Mouse (Mus musculus) embryonic facial prominence, embryonic 14.5 days (tissue): ENCODE measurements around the gene Gna12. TPM values are rescaled to one million over a fixed set of nuclear protein-coding genes. Genes with fewer than 3 reads are reported as not detected.

Experiments
- ATAC-seq: fragments of 200-750 bp; cut with Nextera tagmentation; 2 replicates; pipeline ENCODE4 v1.8.0; 2017; ENCODE audit warnings: low read depth, moderate number of reproducible peaks, moderate TSS enrichment
- DNase-seq: peaks from one replicate; pipeline ENCODE4 v3.0.0-alpha.2; 2015; ENCODE audit warnings: low spot score
- H3K27ac ChIP-seq: fragments of 300-500 bp; sonication (generic); replicated peaks from 2 replicates; pipeline ENCODE4 v1.5.1; 2014; ENCODE audit warnings: low read depth, mild to moderate bottlenecking, low read length, moderate library complexity
- H3K27me3 ChIP-seq: fragments of 300-500 bp; sonication (generic); replicated peaks from 2 replicates; pipeline ENCODE4 v1.6.1; 2014; ENCODE audit warnings: low read length; ENCODE audit not compliant: control insufficient read depth, insufficient read depth
- H3K36me3 ChIP-seq: fragments of 300-500 bp; sonication (generic); 2 replicates; pipeline ENCODE4 v1.6.1; 2014; ENCODE audit warnings: low read length, mixed read lengths; ENCODE audit not compliant: control insufficient read depth, insufficient read depth
- H3K4me1 ChIP-seq: fragments of 300-500 bp; sonication (generic); 2 replicates; pipeline ENCODE4 v1.6.1; 2014; ENCODE audit warnings: antibody characterized with exemption, low read length; ENCODE audit not compliant: control insufficient read depth, insufficient read depth
- H3K4me2 ChIP-seq: fragments of 300-500 bp; sonication (generic); 2 replicates; pipeline ENCODE4 v1.6.1; 2014; ENCODE audit warnings: low read depth, mild to moderate bottlenecking, low read length, moderate library complexity, mixed read lengths
- H3K4me3 ChIP-seq: fragments of 300-500 bp; sonication (generic); 2 replicates; pipeline ENCODE4 v1.5.1; 2014; ENCODE audit warnings: low read depth, mild to moderate bottlenecking, low read length
- H3K9ac ChIP-seq: fragments of 300-500 bp; sonication (generic); 2 replicates; pipeline ENCODE4 v1.6.1; 2014; ENCODE audit warnings: low read depth, mild to moderate bottlenecking, low read length, moderate library complexity, mixed read lengths
- H3K9me3 ChIP-seq: fragments of 300-500 bp; sonication (generic); 2 replicates; pipeline ENCODE4 v1.6.1; 2016; ENCODE audit warnings: low read length; ENCODE audit not compliant: control insufficient read depth
- WGBS: fragments of 180-500 bp; shearing (Covaris S2); extraction: QIAGEN DNeasy Blood & Tissue Kit; methylation state at CpG from one replicate; pipeline ENCODE4 v1.1.7; 2014; 5-methylcytosine and 5-hydroxymethylcytosine counted together
- polyA plus RNA-seq: library from polyadenylated mRNA; unstranded; fragments of >200 nt; fragmentation: Nextera tagmentation; extraction: Ambion mirVana; gene quantifications from 2 replicates; pipeline ENCODE4 v1.2.1, GENCODE M21; 2014

Gna12 gene
- polyA plus RNA-seq, 1 experiment from 2014 or later = 28.9 TPM

DNA sequence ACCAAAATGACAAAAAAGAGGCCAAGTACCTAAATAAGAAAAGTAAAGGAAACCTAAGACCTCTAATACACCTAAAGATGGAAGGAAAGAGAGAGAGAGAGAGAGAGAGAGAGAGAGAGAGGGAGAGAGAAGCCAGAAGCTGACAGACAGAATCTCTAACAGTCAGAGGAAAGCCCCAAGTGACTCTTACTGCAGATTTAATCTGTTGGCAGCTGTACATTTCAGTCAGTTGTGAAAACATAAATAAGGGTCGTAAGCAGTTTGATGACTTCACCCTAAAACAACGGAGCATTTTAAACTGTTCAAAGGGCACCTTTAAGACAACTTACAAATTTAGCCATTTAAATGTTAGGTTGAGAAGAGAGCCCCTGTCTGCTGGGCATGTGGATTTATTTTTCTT, 39.8 kb downstream of the Gna12 start:
- no peak overlapping the region for H3K4me2 ChIP-seq
- WGBS = 39% methylated on average over 2 of the region's 2 CpGs
- no peak for DNase-seq
- H3K9ac ChIP-seq = no peak overlapping the region
- H3K4me1 ChIP-seq = peaks cover 40% of the 10 kb centered on the region
- H3K9me3 ChIP-seq = no peaks in the 10 kb centered on the region
- H3K4me3 ChIP-seq = no peak overlapping the region
- ATAC-seq = no peak
- H3K27me3 ChIP-seq = no peaks in the 10 kb centered on the region
- peaks cover 5% of the 10 kb centered on the region; the same call in 1 of the 2 replicates for H3K36me3 ChIP-seq
- H3K27ac ChIP-seq = peak overlapping the region; percentile 78

GRCm38 (mm10) chr5:140789561-140789960, 40.7 kb downstream of the Gna12 start:
- Histone ChIP-seq H3K4me2 (no peak overlapping the region), H3K4me3 (no peak overlapping the region), H3K27me3 (no peaks in the 10 kb centered on the region), H3K36me3 (peaks cover 13% of the 10 kb centered on the region), H3K9me3 (no peaks in the 10 kb centered on the region), H3K4me1 (peaks cover 32% of the 10 kb centered on the region), H3K9ac (no peak overlapping the region), H3K27ac (peak overlapping the region; percentile 78; the same call in 1 of the 2 replicates)
- ATAC-seq (no peak), DNase-seq (no peak)

DNA sequence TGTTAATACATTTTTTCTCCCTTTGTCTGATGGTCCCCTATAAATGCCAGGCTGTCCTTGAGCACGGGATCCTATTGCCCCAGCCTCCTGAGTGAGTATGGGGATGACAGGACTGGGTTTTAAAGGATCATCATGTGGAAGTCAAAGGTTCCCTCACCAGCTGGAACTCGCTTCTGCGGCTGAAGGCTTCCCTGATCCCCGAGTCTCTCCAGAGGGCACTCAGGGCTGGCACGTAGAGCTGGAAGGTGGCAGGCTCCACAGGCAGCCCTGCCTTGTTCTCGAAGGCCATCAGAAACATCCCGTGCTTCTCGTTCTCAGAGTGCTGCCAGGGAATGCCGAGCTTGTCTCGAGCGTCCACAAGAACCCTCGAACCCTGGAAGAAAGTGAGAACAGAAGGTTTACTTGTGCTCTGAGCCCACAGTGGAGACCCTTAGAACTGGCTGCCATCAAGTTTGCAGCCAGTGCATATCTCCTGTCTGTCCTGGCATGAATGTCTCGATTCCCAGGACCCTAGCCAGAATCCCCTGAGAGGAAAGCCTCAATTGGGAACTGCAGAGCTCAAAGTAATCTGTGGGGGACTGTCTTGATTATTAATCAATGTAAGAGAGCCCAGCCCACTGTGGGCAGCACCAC, 44.9 kb downstream of the Gna12 start:
- no peak overlapping the region for H3K27ac ChIP-seq
- WGBS = 80% methylated on average over 13 of the region's 13 CpGs
- no peak overlapping the region for H3K4me2 ChIP-seq
- H3K4me1 ChIP-seq = peaks cover 10% of the 10 kb centered on the region
- H3K4me3 ChIP-seq = no peak overlapping the region
- no peak for DNase-seq
- no peaks in the 10 kb centered on the region for H3K27me3 ChIP-seq
- ATAC-seq = no peak
- H3K36me3 ChIP-seq = peaks cover 54% of the 10 kb centered on the region
- H3K9me3 ChIP-seq = no peaks in the 10 kb centered on the region
- H3K9ac ChIP-seq = no peak overlapping the region

DNA sequence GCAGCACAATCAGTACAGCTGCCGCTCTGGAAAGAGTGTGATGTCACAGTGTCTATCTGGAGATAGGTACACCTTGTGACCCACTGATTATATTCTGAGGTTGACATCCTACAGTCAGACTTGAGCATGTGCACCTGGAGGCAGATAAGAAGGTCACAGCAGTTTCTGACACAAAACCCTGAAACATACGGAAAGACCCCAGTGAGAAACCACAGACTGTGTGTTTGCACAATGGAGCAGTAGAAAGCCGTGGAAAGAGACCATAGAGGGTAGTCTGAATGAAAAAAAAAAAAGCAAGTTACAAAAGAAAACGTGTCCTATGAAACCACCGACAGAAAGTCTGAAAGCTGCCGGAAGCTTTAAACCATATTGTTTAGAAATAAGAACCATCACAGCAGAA, 45.9 kb downstream of the Gna12 start:
- Histone ChIP-seq H3K4me2 (no peak overlapping the region), H3K9me3 (no peaks in the 10 kb centered on the region), H3K4me1 (peaks cover 4% of the 10 kb centered on the region; the same call in 1 of the 2 replicates), H3K4me3 (no peak overlapping the region), H3K27ac (no peak overlapping the region), H3K27me3 (no peaks in the 10 kb centered on the region), H3K9ac (no peak overlapping the region), H3K36me3 (peaks cover 62% of the 10 kb centered on the region)
- 81% methylated on average over 6 of the region's 6 CpGs for WGBS
- ATAC-seq (no peak), DNase-seq (no peak)

DNA sequence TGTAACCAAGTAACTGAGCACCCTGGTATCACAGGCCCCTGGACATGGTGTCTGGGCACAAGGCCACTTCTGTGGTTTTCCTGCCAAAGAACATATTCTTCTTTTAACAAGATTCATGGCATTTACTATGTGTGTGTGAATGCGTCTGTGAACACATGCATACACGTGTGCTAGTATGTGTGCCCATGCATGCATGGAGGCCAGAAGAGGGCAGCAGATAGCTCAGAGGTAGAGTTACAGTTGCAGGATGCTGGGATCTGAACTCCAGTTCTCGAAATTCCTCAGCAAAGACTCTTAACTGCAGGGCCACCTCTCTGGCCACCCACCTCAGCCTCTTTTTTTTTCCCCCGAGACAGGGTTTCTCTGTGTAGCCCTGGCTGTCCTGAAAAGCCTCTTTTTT, 46.7 kb downstream of the Gna12 start:
- Histone ChIP-seq H3K4me1 (no peaks in the 10 kb centered on the region), H3K9me3 (no peaks in the 10 kb centered on the region), H3K36me3 (peaks cover 66% of the 10 kb centered on the region), H3K27ac (no peak overlapping the region), H3K27me3 (no peaks in the 10 kb centered on the region), H3K9ac (no peak overlapping the region), H3K4me2 (no peak overlapping the region), H3K4me3 (no peak overlapping the region)
- DNase-seq (no peak), ATAC-seq (no peak)
- WGBS = 92% methylated on average over 4 of the region's 4 CpGs

- Histone ChIP-seq H3K27me3 (no peaks in the 10 kb centered on the region), H3K36me3 (peaks cover 76% of the 10 kb centered on the region), H3K27ac (no peak overlapping the region), H3K4me1 (no peaks in the 10 kb centered on the region), H3K9me3 (no peaks in the 10 kb centered on the region), H3K4me2 (no peak overlapping the region), H3K4me3 (no peak overlapping the region), H3K9ac (no peak overlapping the region)
- DNase-seq (no peak), ATAC-seq (no peak)
- WGBS = 86% methylated on average over 8 of the region's 8 CpGs
Observed at GRCm38 (mm10) chr5:140781886-140782572, 48.2 kb downstream of the Gna12 start.

- H3K4me1 ChIP-seq = no peaks in the 10 kb centered on the region
- H3K27me3 ChIP-seq = no peaks in the 10 kb centered on the region
- peaks cover 76% of the 10 kb centered on the region for H3K36me3 ChIP-seq
- no peak overlapping the region for H3K9ac ChIP-seq
- no peak for DNase-seq
- 82% methylated on average over 5 of the region's 5 CpGs for WGBS
- no peak overlapping the region for H3K27ac ChIP-seq
- H3K4me3 ChIP-seq = no peak overlapping the region
- ATAC-seq = no peak
- no peak overlapping the region for H3K4me2 ChIP-seq
- H3K9me3 ChIP-seq = no peaks in the 10 kb centered on the region
Observed at GRCm38 (mm10) chr5:140781122-140781521, 49.1 kb downstream of the Gna12 start.

DNA sequence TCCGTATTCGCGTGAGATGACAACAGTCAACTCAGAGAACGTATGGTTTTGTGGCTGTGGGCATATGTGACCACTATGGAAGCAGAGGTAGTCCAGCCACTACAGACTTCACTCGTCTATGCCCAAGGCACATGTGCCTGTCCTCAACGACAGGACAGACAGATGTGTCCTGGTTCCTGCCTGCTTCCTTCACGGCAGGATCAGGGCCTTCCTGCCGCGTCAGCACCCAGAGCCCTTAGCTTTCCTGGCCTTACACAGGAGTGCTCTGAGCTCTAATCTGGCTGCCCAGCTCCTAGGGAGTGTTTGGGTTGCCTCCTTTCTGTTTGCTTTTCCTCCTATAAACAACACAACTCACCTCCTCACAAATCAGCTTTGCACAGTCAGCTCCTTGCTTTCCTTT, 53.3 kb downstream of the Gna12 start:
- H3K27me3 ChIP-seq = no peaks in the 10 kb centered on the region
- H3K4me1 ChIP-seq = 0 out of 2 replicates have a peak, but pooled peaks cover 5% of the 10 kb centered on the region
- 65% methylated on average over 9 of the region's 9 CpGs for WGBS
- H3K4me3 ChIP-seq = no peak overlapping the region
- no peaks in the 10 kb centered on the region for H3K9me3 ChIP-seq
- H3K27ac ChIP-seq = no peak overlapping the region
- ATAC-seq (no peak), DNase-seq (no peak)
- no peak overlapping the region for H3K4me2 ChIP-seq
- H3K36me3 ChIP-seq = peaks cover 41% of the 10 kb centered on the region
- H3K9ac ChIP-seq = no peak overlapping the region

GRCm38 (mm10) chr5:140775111-140775510, 55.1 kb downstream of the Gna12 start:
- DNase-seq (no peak), ATAC-seq (no peak)
- no peak overlapping the region for H3K9ac ChIP-seq
- H3K27ac ChIP-seq = no peak overlapping the region
- peaks cover 11% of the 10 kb centered on the region for H3K4me1 ChIP-seq
- H3K4me3 ChIP-seq = no peak overlapping the region
- no peaks in the 10 kb centered on the region for H3K9me3 ChIP-seq
- peaks cover 24% of the 10 kb centered on the region; the same call in 1 of the 2 replicates for H3K36me3 ChIP-seq
- no peak overlapping the region for H3K4me2 ChIP-seq
- WGBS = 97% methylated on average over 4 of the region's 4 CpGs
- H3K27me3 ChIP-seq = no peaks in the 10 kb centered on the region
